Mouse (Mus musculus) liver, adult 2 months (tissue): ENCODE measurements around the gene Plekhb1. TPM values are rescaled to one million over a fixed set of nuclear protein-coding genes. Genes with fewer than 3 reads are reported as not detected.
A peak's percentile ranks its signal among the peaks of the same experiment; 100 is the strongest.

Source experiments
- DNase-seq: peaks from one replicate; pipeline ENCODE4 v3.0.0-alpha.2; 2011; ENCODE audit warnings: low read depth, low spot score; ENCODE audit errors: extremely low read depth
- H3K27ac ChIP-seq: fragments of 200-500 bp; replicated peaks from 2 replicates; pipeline ENCODE4 v1.5.1; 2012; ENCODE audit warnings: low read depth, mild to moderate bottlenecking, control low read depth, inconsistent platforms, low read length; ENCODE audit not compliant: insufficient read depth
- H3K27me3 ChIP-seq: fragments of 200-500 bp; 2 replicates; pipeline ENCODE4 v1.6.1; 2012; ENCODE audit warnings: mild to moderate bottlenecking, moderate library complexity, low read length, inconsistent platforms; ENCODE audit not compliant: control insufficient read depth, insufficient read depth
- H3K36me3 ChIP-seq: fragments of 200-500 bp; 2 replicates; pipeline ENCODE4 v1.6.1; 2012; ENCODE audit warnings: low read length, inconsistent platforms; ENCODE audit not compliant: control insufficient read depth, insufficient read depth
- H3K4me1 ChIP-seq: fragments of 200-500 bp; 2 replicates; pipeline ENCODE4 v1.6.1; 2011; ENCODE audit warnings: low read length; ENCODE audit not compliant: control insufficient read depth, insufficient read depth
- H3K4me3 ChIP-seq: fragments of 200-500 bp; 2 replicates; pipeline ENCODE4 v1.5.1; 2011; ENCODE audit warnings: low read depth, mild to moderate bottlenecking, control low read depth, low read length, moderate library complexity; ENCODE audit not compliant: insufficient read depth
- H3K79me2 ChIP-seq: fragments of 200-500 bp; 2 replicates; pipeline ENCODE4 v1.6.1; 2012; ENCODE audit warnings: inconsistent platforms, mild to moderate bottlenecking, low read length, moderate library complexity; ENCODE audit not compliant: control insufficient read depth, insufficient read depth
- H3K9ac ChIP-seq: fragments of 200-500 bp; 2 replicates; pipeline ENCODE4 v1.6.1; 2012; ENCODE audit warnings: low read depth, mild to moderate bottlenecking, control low read depth, inconsistent platforms, low read length
- CTCF ChIP-seq: fragments of 200-500 bp; IDR thresholded peaks from 2 replicates; pipeline ENCODE4 v1.5.1; 2011; ENCODE audit warnings: low read depth, low read length, control low read depth
- POLR2A ChIP-seq: fragments of 200-500 bp; IDR thresholded peaks from 2 replicates; pipeline ENCODE4 v1.6.1; 2011; ENCODE audit warnings: low read length, control low read depth; ENCODE audit not compliant: insufficient read depth; ENCODE audit errors: extremely low read depth
- WGBS: fragments of 180-500 bp; shearing (Covaris S2); methylation state at CpG from one replicate; pipeline ENCODE4 v1.1.7; 2018; 5-methylcytosine and 5-hydroxymethylcytosine counted together
- polyA plus RNA-seq: library from polyadenylated mRNA; depleted of rRNA; stranded (reverse); fragments of >200 nt; gene quantifications from 2 replicates; pipeline ENCODE4 v1.2.3, GENCODE M21; 2012; rRNA removed
- total RNA-seq: library from RNA; depleted of rRNA; stranded (reverse); fragments of >200 nt; gene quantifications from 2 replicates; pipeline ENCODE4 v1.2.3, GENCODE M21; 2014; rRNA removed

Gene Plekhb1
- total and polyA plus RNA-seq, 2 experiments: 10.4 to 37.6 TPM

GRCm38 (mm10) chr7:100607214-100608129 lies 54.7 kb downstream of the Plekhb1 start, which contains the start of gene Rab6a:
Gene Rab6a, plus strand, starts transcription at chr7:100607410.
- Histone ChIP-seq H3K27ac (peak within 1 kb of the TSS; percentile 94), H3K9ac (peak within 1 kb of the TSS; percentile 99), H3K79me2 (peaks cover 17% of the 10 kb centered on the region), H3K4me1 (peaks cover 10% of the 10 kb centered on the region), H3K27me3 (no peaks in the 10 kb centered on the region), H3K36me3 (no peaks in the 10 kb centered on the region), H3K4me3 (peak within 1 kb of the TSS; percentile 93)
- under 1% methylated on average over 104 of the region's 105 CpGs for WGBS
- peak; percentile 98 for DNase-seq
- TF ChIP-seq CTCF (no peak; the same call in 1 of the 2 replicates), POLR2A (peak; percentile 94)

GRCm38 (mm10) chr7:100600211-100600610 lies 62.0 kb downstream of the Plekhb1 start:
- H3K4me3 ChIP-seq: no peak overlapping the region
- WGBS: 81% methylated on average over 5 of the region's 5 CpGs
- DNase-seq: no peak

GRCm38 (mm10) chr7:100593349-100593748 lies 68.9 kb downstream of the Plekhb1 start:
- H3K4me1 ChIP-seq: peaks cover 3% of the 10 kb centered on the region; the same call in 1 of the 2 replicates
- no peak for TF ChIP-seq CTCF
- TF ChIP-seq POLR2A: no peak
- no peaks in the 10 kb centered on the region for H3K36me3 ChIP-seq
- no peak for DNase-seq
- H3K27ac ChIP-seq: no peak overlapping the region
- no peaks in the 10 kb centered on the region for H3K27me3 ChIP-seq
- H3K9ac ChIP-seq: no peak overlapping the region
- H3K4me3 ChIP-seq: no peak overlapping the region
- H3K79me2 ChIP-seq: no peaks in the 10 kb centered on the region

More at GRCm38 (mm10) chr7:100600211-100600610, 62.0 kb downstream of the Plekhb1 start:
- H3K4me1 ChIP-seq: no peaks in the 10 kb centered on the region
- H3K9ac ChIP-seq: no peak overlapping the region
- TF ChIP-seq POLR2A (no peak), CTCF (no peak)
- no peaks in the 10 kb centered on the region for H3K27me3 ChIP-seq
- H3K36me3 ChIP-seq: no peaks in the 10 kb centered on the region
- no peaks in the 10 kb centered on the region for H3K79me2 ChIP-seq
- no peak overlapping the region for H3K27ac ChIP-seq

Other genes starting within 250 kb of the Plekhb1 start
- gene Ucp3, start 189.4 kb downstream of the Plekhb1 start, total RNA-seq: not detected in 2 replicates
- gene Ucp3, start 189.4 kb downstream of the Plekhb1 start, polyA plus RNA-seq: not detected in 2 replicates
- gene Ucp2, start 169.1 kb downstream of the Plekhb1 start, total RNA-seq: 12.2 and 17.5 TPM in 2 replicates
- gene Ucp2, start 169.1 kb downstream of the Plekhb1 start, polyA plus RNA-seq: 27.9 and 45.2 TPM in 2 replicates
- 0.27 and 0.55 TPM in 2 replicates for gene Dnajb13, start 147.5 kb downstream of the Plekhb1 start, total RNA-seq
- 0.29 and 0.30 TPM in 2 replicates for gene Dnajb13, start 147.5 kb downstream of the Plekhb1 start, polyA plus RNA-seq
- gene Coa4, start 125.3 kb downstream of the Plekhb1 start, total RNA-seq: 4.3 and 10.7 TPM in 2 replicates
- gene Coa4, start 125.3 kb downstream of the Plekhb1 start, polyA plus RNA-seq: 8.9 and 11.6 TPM in 2 replicates
- gene Rab6a, start 55.0 kb downstream of the Plekhb1 start, total RNA-seq: 30.4 and 33.0 TPM in 2 replicates
- gene Rab6a, start 55.0 kb downstream of the Plekhb1 start, polyA plus RNA-seq: 13.2 and 13.5 TPM in 2 replicates
- 24.6 and 29.1 TPM in 2 replicates for gene Mrpl48, start 54.1 kb downstream of the Plekhb1 start, total RNA-seq
- gene Mrpl48, start 54.1 kb downstream of the Plekhb1 start, polyA plus RNA-seq: 9.4 and 9.5 TPM in 2 replicates
- gene Fam168a, start 44.2 kb upstream of the Plekhb1 start, total RNA-seq: 7.4 and 11.5 TPM in 2 replicates
- 32.0 and 38.5 TPM in 2 replicates for gene Fam168a, start 44.2 kb upstream of the Plekhb1 start, polyA plus RNA-seq
- gene Relt, start 201.0 kb upstream of the Plekhb1 start, total RNA-seq: 0.37 and 2.1 TPM in 2 replicates
- 1.0 TPM in 2 replicates for gene Relt, start 201.0 kb upstream of the Plekhb1 start, polyA plus RNA-seq